Mouse (Mus musculus): Measurements from ENCODE around the gene Gpatch2l. TPM values are rescaled to one million over a fixed set of nuclear protein-coding genes. Genes with fewer than 3 reads are reported as not detected.

Gene Gpatch2l
- polyA plus RNA-seq, 1 experiment = not detected

DNA sequence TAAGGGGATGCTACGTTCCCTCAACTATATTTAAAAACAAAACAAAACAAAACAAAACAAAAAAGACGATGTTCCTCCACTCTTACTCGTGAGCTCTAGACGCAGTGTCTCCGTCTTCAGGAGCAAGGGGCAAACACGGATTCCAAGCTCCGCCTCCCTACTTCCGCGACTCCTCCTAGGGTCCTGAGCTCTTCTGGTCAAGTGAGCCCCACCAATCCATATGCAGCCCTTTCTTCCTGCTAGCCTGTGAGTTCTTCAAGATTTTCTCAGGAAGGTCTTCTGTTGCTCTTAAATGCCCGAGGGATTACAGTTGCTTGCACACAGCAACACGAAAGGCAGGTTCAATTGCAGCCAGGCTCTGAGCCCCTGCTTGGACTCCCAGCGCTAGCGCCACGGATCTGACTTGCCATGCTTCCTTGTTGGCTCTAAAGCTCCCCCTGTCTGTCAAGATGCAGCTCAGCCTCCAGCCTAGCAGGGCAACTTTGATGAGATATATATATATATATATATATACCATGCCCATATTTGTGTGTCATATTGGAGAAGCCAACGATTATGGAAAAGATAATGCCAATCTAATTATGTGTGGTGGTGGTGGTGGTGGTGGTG, 64.1 kb downstream of the Gpatch2l start:
- TF ChIP-seq POLR2A (IDR thresholded peaks at IDR 0.05; ENCODE audit: insufficient read depth, low read depth, low read length) = no peak
- Histone ChIP-seq H3K27ac (ENCODE audit: insufficient read depth, low read depth, low read length) (no peak overlapping the region), H3K4me3 (ENCODE audit: insufficient read depth, low read depth, low read length) (no peak overlapping the region), H3K4me1 (ENCODE audit: control insufficient read depth, insufficient read depth, low read length) (peaks cover 9% of the 10 kb centered on the region; the same call in 1 of the 2 replicates)
- WGBS = 29% methylated on average over 15 of the region's 15 CpGs

DNA sequence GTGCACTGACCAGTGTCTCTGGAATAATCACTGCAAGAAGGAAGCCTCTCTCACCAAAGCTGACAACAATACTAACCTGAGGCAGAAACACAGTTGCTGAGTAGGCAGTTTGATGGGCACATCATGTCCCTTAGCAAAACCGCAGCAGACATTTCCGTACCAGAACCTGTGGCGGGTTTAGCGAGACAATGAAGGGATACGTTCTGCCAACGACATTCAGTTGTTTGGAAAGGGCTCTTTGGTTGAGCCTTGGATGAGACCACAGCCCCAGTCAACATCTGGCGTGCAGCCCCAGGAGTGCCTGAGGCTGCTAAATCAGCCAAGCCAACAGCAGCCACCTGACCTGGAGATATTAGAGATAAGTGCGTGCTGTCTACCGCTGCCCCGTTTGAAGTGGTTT, 67.8 kb downstream of the Gpatch2l start:
- 81% methylated on average over 10 of the region's 10 CpGs for WGBS
- peaks cover 9% of the 10 kb centered on the region; the same call in 1 of the 2 replicates for H3K4me1 ChIP-seq (ENCODE audit: control insufficient read depth, insufficient read depth, low read length)
- TF ChIP-seq CTCF (IDR thresholded peaks at IDR 0.05; ENCODE audit: insufficient read depth, low read depth, low read length) = no peak
- TF ChIP-seq POLR2A (IDR thresholded peaks at IDR 0.05; ENCODE audit: insufficient read depth, low read depth, low read length) = no peak
- no peak overlapping the region for H3K27ac ChIP-seq (ENCODE audit: insufficient read depth, low read depth, low read length)
- H3K4me3 ChIP-seq (ENCODE audit: insufficient read depth, low read depth, low read length) = no peak overlapping the region

DNA sequence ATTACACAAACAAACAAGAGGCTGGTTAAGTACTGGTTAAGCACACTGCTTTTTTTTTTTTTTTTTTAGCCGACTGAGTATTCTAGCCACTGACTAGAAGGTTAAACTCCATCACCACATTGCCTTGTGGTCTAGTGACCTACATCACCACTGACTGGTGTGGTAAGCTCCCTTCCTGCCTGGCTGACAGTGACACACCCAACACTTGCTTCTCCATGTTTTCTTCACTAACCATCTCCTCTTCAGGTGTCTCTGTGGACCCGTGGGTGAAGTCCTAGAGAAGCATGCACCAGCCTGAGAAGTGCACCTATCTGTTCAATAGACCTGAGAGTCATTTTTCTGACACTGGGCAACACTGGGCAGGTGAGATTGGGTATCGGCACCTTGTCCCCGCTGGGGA, 68.2 kb downstream of the Gpatch2l start:
- H3K4me1 ChIP-seq (ENCODE audit: control insufficient read depth, insufficient read depth, low read length) = peaks cover 9% of the 10 kb centered on the region; the same call in 1 of the 2 replicates
- 88% methylated on average over 4 of the region's 4 CpGs for WGBS

DNA sequence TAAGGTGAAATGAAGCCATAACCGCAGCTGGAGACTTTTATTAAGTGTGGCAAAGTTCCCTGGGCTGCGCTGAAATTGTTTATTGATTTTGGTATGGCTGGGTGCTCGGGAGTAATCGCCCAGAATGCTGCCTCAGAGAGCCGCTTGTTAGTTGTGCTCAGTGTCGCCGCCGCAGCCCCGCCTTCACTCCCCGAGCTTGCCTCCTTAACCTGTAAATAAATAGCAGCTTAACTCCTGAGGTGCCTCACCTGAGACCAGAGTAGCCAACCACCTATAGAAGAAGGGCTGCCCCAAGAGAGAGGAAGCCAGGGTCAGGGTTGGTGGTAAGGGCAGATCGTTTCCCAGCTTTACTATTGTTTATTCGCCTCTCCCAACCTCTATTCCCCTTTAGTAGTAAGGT, 79.0 kb downstream of the Gpatch2l start:
- no peak overlapping the region for H3K27ac ChIP-seq (ENCODE audit: insufficient read depth, low read depth, low read length)
- H3K4me1 ChIP-seq (ENCODE audit: control insufficient read depth, insufficient read depth, low read length) = no peaks in the 10 kb centered on the region
- 66% methylated on average over 12 of the region's 12 CpGs for WGBS
- no peak overlapping the region for H3K4me3 ChIP-seq (ENCODE audit: insufficient read depth, low read depth, low read length)
- no peak for TF ChIP-seq POLR2A (IDR thresholded peaks at IDR 0.05; ENCODE audit: insufficient read depth, low read depth, low read length)
- no peak for TF ChIP-seq CTCF (IDR thresholded peaks at IDR 0.05; ENCODE audit: insufficient read depth, low read depth, low read length)

More for the DNA sequence above, 68.2 kb downstream of the Gpatch2l start:
- Histone ChIP-seq H3K27ac (ENCODE audit: insufficient read depth, low read depth, low read length) (no peak overlapping the region), H3K4me3 (ENCODE audit: insufficient read depth, low read depth, low read length) (no peak overlapping the region)
- TF ChIP-seq CTCF (IDR thresholded peaks at IDR 0.05; ENCODE audit: insufficient read depth, low read depth, low read length) (no peak), POLR2A (IDR thresholded peaks at IDR 0.05; ENCODE audit: insufficient read depth, low read depth, low read length) (no peak)

DNA sequence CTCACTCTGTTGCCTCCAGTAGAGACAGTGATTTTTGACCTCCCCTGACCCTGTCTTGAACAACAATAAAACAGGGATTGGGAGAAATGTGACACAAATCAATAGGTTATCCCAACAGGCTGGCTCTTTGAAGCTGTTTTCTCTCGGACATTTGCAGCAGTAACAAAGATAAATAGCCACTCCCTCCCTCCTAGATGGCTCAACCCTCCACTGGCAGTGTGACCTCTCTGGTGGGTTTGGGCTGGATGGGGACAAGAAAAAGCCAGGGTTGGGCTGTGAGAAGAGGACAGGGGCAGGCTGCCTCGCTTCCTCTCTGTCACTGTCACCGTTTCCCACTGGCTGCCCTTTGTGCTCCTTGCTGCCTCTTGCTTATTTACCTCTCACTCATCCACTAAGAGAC, 82.6 kb downstream of the Gpatch2l start:
- 69% methylated on average over 3 of the region's 3 CpGs for WGBS
- Histone ChIP-seq H3K4me3 (ENCODE audit: insufficient read depth, low read depth, low read length) (no peak overlapping the region), H3K27ac (ENCODE audit: insufficient read depth, low read depth, low read length) (no peak overlapping the region), H3K4me1 (ENCODE audit: control insufficient read depth, insufficient read depth, low read length) (no peaks in the 10 kb centered on the region)
- no peak for TF ChIP-seq POLR2A (IDR thresholded peaks at IDR 0.05; ENCODE audit: insufficient read depth, low read depth, low read length)
- no peak for TF ChIP-seq CTCF (IDR thresholded peaks at IDR 0.05; ENCODE audit: insufficient read depth, low read depth, low read length)

DNA sequence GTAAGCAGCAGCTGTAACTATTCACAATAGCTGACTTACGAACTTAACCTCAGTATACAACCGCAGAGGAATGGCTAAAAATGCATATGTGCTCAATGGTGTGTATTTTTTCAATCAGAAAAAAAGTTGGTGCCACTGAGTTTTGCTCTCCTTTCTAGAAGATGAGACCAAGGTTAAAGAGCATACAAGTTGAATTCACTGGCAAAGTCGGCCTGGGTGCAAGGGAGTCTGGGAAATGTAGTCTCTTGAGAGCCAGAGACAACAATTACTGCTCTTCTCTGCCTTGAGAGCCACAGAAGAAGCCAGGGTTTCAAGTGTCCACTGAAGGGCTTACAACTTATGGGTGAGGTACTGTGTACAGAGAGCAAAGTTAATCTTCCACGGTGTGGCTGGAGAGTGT, 88.2 kb downstream of the Gpatch2l start:
- Histone ChIP-seq H3K4me1 (ENCODE audit: control insufficient read depth, insufficient read depth, low read length) (no peaks in the 10 kb centered on the region), H3K4me3 (ENCODE audit: insufficient read depth, low read depth, low read length) (no peak overlapping the region), H3K27ac (ENCODE audit: insufficient read depth, low read depth, low read length) (no peak overlapping the region)
- TF ChIP-seq POLR2A (IDR thresholded peaks at IDR 0.05; ENCODE audit: insufficient read depth, low read depth, low read length) = no peak
- 78% methylated on average over 4 of the region's 4 CpGs for WGBS

DNA sequence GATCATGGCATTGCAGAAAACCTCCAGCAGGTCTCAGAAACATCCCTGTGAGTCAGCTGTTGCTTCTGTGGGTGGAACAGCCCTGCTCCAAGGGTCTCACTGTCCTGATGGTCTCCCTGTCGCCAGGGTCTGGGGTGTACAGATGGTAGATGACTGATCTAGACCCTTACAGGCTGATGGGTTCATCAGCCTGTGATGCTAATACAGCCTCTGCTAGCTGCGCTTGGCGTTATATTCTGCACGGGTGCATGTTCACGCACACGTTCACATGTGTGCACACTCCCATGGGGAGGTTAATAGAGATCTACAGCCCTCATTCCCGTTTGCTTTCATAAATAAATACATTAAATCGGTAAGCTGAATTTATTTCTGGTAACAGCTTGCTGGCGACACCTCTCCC, 89.0 kb downstream of the Gpatch2l start:
- no peaks in the 10 kb centered on the region for H3K4me1 ChIP-seq (ENCODE audit: control insufficient read depth, insufficient read depth, low read length)
- WGBS = 69% methylated on average over 9 of the region's 9 CpGs
- no peak overlapping the region for H3K27ac ChIP-seq (ENCODE audit: insufficient read depth, low read depth, low read length)
- TF ChIP-seq POLR2A (IDR thresholded peaks at IDR 0.05; ENCODE audit: insufficient read depth, low read depth, low read length) = no peak
- TF ChIP-seq CTCF (IDR thresholded peaks at IDR 0.05; ENCODE audit: insufficient read depth, low read depth, low read length) = no peak
- no peak overlapping the region for H3K4me3 ChIP-seq (ENCODE audit: insufficient read depth, low read depth, low read length)

DNA sequence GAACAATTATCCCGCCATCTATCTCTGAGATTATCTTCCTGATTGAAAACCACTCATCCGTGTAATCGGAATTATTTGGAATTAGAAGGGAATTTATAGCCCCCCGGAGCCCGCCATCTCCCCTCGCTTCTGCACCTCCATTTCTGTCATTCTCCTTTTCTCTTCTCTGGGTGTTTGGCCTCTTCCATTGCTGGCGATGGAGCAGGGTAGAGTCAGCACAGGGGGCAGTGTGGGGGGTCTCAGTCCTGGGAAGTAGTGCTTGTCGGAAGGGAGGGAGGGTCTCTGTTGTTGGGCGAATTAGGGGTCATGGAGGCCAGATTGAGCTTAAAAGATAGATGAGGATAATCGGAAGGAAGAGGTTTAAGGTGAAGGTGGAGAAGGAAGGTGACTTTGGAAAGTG, 89.6 kb downstream of the Gpatch2l start:
- 60% methylated on average over 10 of the region's 10 CpGs for WGBS
- TF ChIP-seq CTCF (IDR thresholded peaks at IDR 0.05; ENCODE audit: insufficient read depth, low read depth, low read length) = no peak
- TF ChIP-seq POLR2A (IDR thresholded peaks at IDR 0.05; ENCODE audit: insufficient read depth, low read depth, low read length) = no peak
- Histone ChIP-seq H3K27ac (ENCODE audit: insufficient read depth, low read depth, low read length) (no peak overlapping the region), H3K4me3 (ENCODE audit: insufficient read depth, low read depth, low read length) (no peak overlapping the region), H3K4me1 (ENCODE audit: control insufficient read depth, insufficient read depth, low read length) (no peaks in the 10 kb centered on the region)

DNA sequence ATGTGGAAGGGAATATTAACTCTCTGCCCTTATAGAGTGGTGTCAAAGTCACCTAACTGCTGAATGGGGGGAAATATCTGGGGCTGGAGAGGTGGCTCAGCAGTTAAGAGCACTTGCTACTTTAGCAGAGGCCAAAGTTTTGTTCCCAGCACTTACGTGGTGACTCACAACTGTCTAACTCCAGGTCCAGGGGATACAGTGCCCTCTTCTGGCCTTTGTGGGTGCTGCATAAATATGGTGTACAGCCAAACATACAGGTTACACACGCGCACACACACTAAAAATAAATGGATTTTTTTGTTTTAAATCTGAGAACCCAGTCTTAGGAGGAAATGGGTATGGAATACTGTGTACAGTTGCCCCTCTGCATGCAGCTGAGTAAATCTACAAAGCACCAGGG, 94.6 kb downstream of the Gpatch2l start:
- no peak overlapping the region for H3K4me3 ChIP-seq (ENCODE audit: insufficient read depth, low read depth, low read length)
- no peak for TF ChIP-seq CTCF (IDR thresholded peaks at IDR 0.05; ENCODE audit: insufficient read depth, low read depth, low read length)
- TF ChIP-seq POLR2A (IDR thresholded peaks at IDR 0.05; ENCODE audit: insufficient read depth, low read depth, low read length) = no peak
- WGBS = 97% methylated on average over 3 of the region's 3 CpGs

DNA sequence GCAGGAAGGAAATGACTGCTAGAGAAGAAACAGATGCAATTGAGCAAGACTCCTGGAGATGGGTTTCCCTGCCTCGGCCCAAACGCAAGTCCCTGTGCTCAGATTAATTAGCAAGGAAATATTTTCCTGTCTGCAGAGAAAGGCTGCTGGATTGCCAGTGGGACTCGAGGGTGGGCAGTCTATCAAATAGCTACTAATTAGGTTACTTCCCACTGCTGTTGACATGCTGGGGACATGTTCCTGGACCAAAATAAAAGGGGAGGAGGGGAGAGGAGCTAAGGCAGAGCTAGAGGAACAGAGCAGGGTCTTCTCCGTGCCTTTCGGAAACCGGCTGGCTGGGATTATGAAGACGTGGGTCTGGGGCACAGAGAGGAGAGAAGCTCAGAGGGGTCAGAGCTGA, 95.2 kb downstream of the Gpatch2l start:
- H3K4me1 ChIP-seq (ENCODE audit: control insufficient read depth, insufficient read depth, low read length) = no peaks in the 10 kb centered on the region
- 47% methylated on average over 7 of the region's 7 CpGs for WGBS
- TF ChIP-seq CTCF (IDR thresholded peaks at IDR 0.05; ENCODE audit: insufficient read depth, low read depth, low read length) (no peak), POLR2A (IDR thresholded peaks at IDR 0.05; ENCODE audit: insufficient read depth, low read depth, low read length) (no peak)

More for the DNA sequence above, 94.6 kb downstream of the Gpatch2l start:
- Histone ChIP-seq H3K4me1 (ENCODE audit: control insufficient read depth, insufficient read depth, low read length) (no peaks in the 10 kb centered on the region), H3K27ac (ENCODE audit: insufficient read depth, low read depth, low read length) (no peak overlapping the region)

More for the DNA sequence above, 95.2 kb downstream of the Gpatch2l start:
- no peak overlapping the region for H3K4me3 ChIP-seq (ENCODE audit: insufficient read depth, low read depth, low read length)
- no peak overlapping the region for H3K27ac ChIP-seq (ENCODE audit: insufficient read depth, low read depth, low read length)

Other genes starting within 250 kb of the Gpatch2l start
- gene Tgfb3, start 162.8 kb upstream of the Gpatch2l start, polyA plus RNA-seq (2012; ENCODE audit: insufficient read depth, insufficient read length, low replicate concordance, missing spikeins) = not detected in 2 replicates
- not detected in 2 replicates for gene Ift43, start 159.3 kb upstream of the Gpatch2l start, polyA plus RNA-seq (2012; ENCODE audit: insufficient read depth, insufficient read length, low replicate concordance, missing spikeins)
- not detected in 2 replicates for gene Esrrb, start 119.3 kb downstream of the Gpatch2l start, polyA plus RNA-seq (2012; ENCODE audit: insufficient read depth, insufficient read length, low replicate concordance, missing spikeins)